14 mouse cellular contexts compared by ENCODE assay signal in the genomic region with DNA sequence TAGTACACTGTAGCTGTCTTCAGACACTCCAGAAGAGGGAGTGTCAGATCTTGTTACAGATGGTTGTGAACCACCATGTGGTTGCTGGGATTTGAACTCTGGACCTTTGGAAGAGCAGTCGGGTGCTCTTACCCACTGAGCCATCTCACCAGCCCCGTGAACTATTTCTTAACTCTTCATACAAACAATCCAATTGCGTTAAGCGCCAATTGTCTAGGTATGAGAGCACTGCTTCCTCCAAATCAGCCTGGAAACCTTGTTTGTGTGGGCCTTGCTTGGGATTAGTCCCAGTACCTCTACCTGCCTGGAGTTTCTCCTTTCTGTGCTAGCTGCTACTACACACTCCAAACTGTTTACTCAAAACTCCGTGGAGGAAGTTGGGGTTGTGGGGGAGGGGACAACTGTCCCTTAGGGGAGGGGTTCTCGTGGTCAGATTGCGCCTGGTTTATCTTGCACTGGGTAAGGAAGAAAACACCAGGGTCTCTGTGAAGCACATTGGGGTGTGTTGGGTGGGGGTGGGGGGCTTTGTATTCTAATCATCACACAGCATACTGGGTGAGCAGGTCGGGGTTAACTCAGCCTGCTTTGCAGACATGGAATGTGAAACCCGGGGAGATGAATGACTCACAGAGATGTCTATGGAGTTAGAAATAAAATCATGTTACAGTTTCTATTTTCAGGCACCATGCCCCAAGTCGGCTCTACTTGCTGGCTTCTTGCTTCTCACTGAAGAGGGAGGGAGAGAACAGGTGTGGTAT. TPM values are rescaled to one million over a fixed set of nuclear protein-coding genes. Genes with fewer than 3 reads are reported as not detected.
DNase-seq lines count a peak whose midpoint lies in the region; ATAC-seq lines count a peak whose summit lies in the region.
"Had no signal": no experiment of that assay in that cellular context is flagged by ENCODE, and none has a peak within 500 bp of the region (broad histone marks: within the 10 kb centered on the region; RNA-seq: fewer than 3 reads in every experiment).

No protein-coding gene starts in this region.

- DNase-seq in heart, adult 9 months (ENCODE audit: low spot score in 2 of 2): no peak
- peak; percentile 42 for DNase-seq in thymus, postnatal 4 days
- no peak for DNase-seq in thymus, postnatal 10 days (ENCODE audit: low spot score in 2 of 2)
- DNase-seq in T-cell, adult 2 months (ENCODE audit: low spot score): no peak
- no peak for DNase-seq in gastrocnemius, postnatal 10 days
- DNase-seq in right cerebral cortex, postnatal 25 days: no peak
- DNase-seq: adrenal gland, postnatal 25 days; cerebellum, postnatal 14 days; kidney, adult 18-20 months; spleen, adult 18-20 months had no signal

- no peak for ATAC-seq in heart, embryonic 13.5 days (ENCODE audit: extremely low read depth, insufficient number of reproducible peaks, low FRiP score, low TSS enrichment)
- ATAC-seq in liver, embryonic 15.5 days (ENCODE audit: insufficient read depth): no peak

- H3K9ac ChIP-seq in heart, embryonic 13.5 days: no peak overlapping the region
- H3K9ac ChIP-seq in liver, embryonic 15.5 days: no peak overlapping the region
- H3K9ac ChIP-seq: neural tube, embryonic 13.5 days had no signal

- no peaks in the 10 kb centered on the region for H3K9me3 ChIP-seq in heart, embryonic 13.5 days
- no peaks in the 10 kb centered on the region for H3K9me3 ChIP-seq in liver, embryonic 15.5 days (replicated peaks)
- H3K9me3 ChIP-seq: heart, embryonic 10.5 days; neural tube, embryonic 13.5 days had no signal

- peak overlapping the region; percentile 56; the same call in 1 of the 2 replicates for H3K27ac ChIP-seq in heart, embryonic 13.5 days (replicated peaks)
- H3K27ac ChIP-seq in liver, embryonic 15.5 days (replicated peaks): peak overlapping the region; percentile 43
- H3K27ac ChIP-seq: heart, embryonic 10.5 days; neural tube, embryonic 13.5 days had no signal

- 33% methylated on average over 10 of the region's 10 CpGs for WGBS in heart, embryonic 13.5 days
- 15% methylated on average over 10 of the region's 10 CpGs for WGBS in liver, embryonic 15.5 days (ENCODE audit: insufficient replicate concordance)

- H3K4me3 ChIP-seq in heart, embryonic 13.5 days: no peak overlapping the region
- H3K4me3 ChIP-seq in liver, embryonic 15.5 days (replicated peaks): no peak overlapping the region
- H3K4me3 ChIP-seq: heart, embryonic 10.5 days; neural tube, embryonic 13.5 days had no signal

- H3K4me1 ChIP-seq in heart, embryonic 13.5 days: peaks cover 39% of the 10 kb centered on the region
- H3K4me1 ChIP-seq in liver, embryonic 15.5 days (replicated peaks): peaks cover 54% of the 10 kb centered on the region

- H3K4me2 ChIP-seq in heart, embryonic 13.5 days: peak overlapping the region; percentile 11; the same call in 1 of the 2 replicates
- no peak overlapping the region for H3K4me2 ChIP-seq in liver, embryonic 15.5 days
- H3K4me2 ChIP-seq: neural tube, embryonic 13.5 days had no signal

- no peaks in the 10 kb centered on the region for H3K27me3 ChIP-seq in heart, embryonic 13.5 days (replicated peaks)
- no peaks in the 10 kb centered on the region for H3K27me3 ChIP-seq in liver, embryonic 15.5 days
- H3K27me3 ChIP-seq: neural tube, embryonic 13.5 days had no signal

- H3K36me3 ChIP-seq in heart, embryonic 13.5 days: no peaks in the 10 kb centered on the region
- no peaks in the 10 kb centered on the region for H3K36me3 ChIP-seq in liver, embryonic 15.5 days (replicated peaks)
- H3K36me3 ChIP-seq: heart, embryonic 10.5 days; neural tube, embryonic 13.5 days had no signal

RNA-seq across cellular contexts. Expression of a gene that starts 2.9 kb away (rescaled TPM):
- polyA plus RNA-seq in heart, embryonic 13.5 days (2015; fragmentation: Nextera tagmentation; extraction: Ambion mirVana): 10.2 and 10.6 TPM in 2 replicates
- polyA plus RNA-seq in liver, embryonic 15.5 days (2015; fragmentation: Nextera tagmentation; extraction: Ambion mirVana): 16.9 and 21.5 TPM in 2 replicates
- total RNA-seq in gastrocnemius, postnatal 10 days (2021): 10 to 100 TPM; 57.1 to 61.3 TPM

RNA-seq across cellular contexts. Expression of a gene that starts 56.9 kb away (rescaled TPM):
- 4.3 and 4.5 TPM in 2 replicates for polyA plus RNA-seq in heart, embryonic 13.5 days (2015; fragmentation: Nextera tagmentation; extraction: Ambion mirVana)
- 0.61 and 0.77 TPM in 2 replicates for polyA plus RNA-seq in liver, embryonic 15.5 days (2015; fragmentation: Nextera tagmentation; extraction: Ambion mirVana)
- 10 to 100 TPM; 18.9 to 21.1 TPM for total RNA-seq in gastrocnemius, postnatal 10 days (2021)
